Mouse (Mus musculus): ENCODE measurements around the gene Sh3yl1. TPM values are rescaled to one million over a fixed set of nuclear protein-coding genes. Genes with fewer than 3 reads are reported as not detected.
A peak's percentile ranks its signal among the peaks of the same experiment; 100 is the strongest.

Sh3yl1 gene
- polyA plus RNA-seq, 1 experiment, result 0.86 TPM

DNA sequence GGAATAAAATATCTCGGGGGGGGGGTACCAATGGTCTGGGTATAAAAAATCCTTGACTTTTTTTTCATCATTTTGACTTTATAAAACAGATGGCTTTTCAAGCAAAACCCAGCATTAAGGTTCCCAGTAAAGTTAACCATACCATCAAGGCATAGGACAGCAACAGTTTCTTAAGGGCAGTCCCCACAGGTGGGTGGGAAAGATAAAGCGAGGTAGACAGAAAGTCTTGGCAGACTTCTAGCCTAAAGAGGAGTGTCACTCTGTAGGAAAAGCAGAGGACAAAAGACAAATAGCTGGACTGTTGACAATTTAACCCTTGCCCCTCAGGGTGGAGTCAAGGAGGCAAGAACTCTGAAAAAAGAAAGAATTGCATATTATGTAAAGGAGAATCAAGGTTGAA, 1.6 kb upstream of the Sh3yl1 start:
- no peaks in the 10 kb centered on the region for H3K36me3 ChIP-seq (ENCODE audit: control insufficient read depth, insufficient read depth, low read length)
- peaks cover 6% of the 10 kb centered on the region; the same call in 1 of the 2 replicates for H3K27me3 ChIP-seq (ENCODE audit: control insufficient read depth, insufficient read depth, low read length)
- peaks cover 13% of the 10 kb centered on the region for H3K4me1 ChIP-seq (replicated peaks; ENCODE audit: control insufficient read depth, insufficient read depth, low read length)
- DNase-seq, result no peak
- no peak overlapping the region for H3K27ac ChIP-seq (ENCODE audit: control insufficient read depth, insufficient read depth, low read length)
- no peak overlapping the region for H3K4me3 ChIP-seq (ENCODE audit: control insufficient read depth, insufficient read depth, low read length)
- WGBS, result 97% methylated on average over 2 of the region's 2 CpGs
- TF ChIP-seq POLR2A (IDR thresholded peaks at IDR 0.05; ENCODE audit: control insufficient read depth, extremely low read depth, insufficient read depth, low read length, poor library complexity) (no peak), CTCF (IDR thresholded peaks at IDR 0.05; ENCODE audit: borderline replicate concordance, control insufficient read depth, extremely low read depth, insufficient read depth, low read length, poor library complexity) (no peak)

DNA sequence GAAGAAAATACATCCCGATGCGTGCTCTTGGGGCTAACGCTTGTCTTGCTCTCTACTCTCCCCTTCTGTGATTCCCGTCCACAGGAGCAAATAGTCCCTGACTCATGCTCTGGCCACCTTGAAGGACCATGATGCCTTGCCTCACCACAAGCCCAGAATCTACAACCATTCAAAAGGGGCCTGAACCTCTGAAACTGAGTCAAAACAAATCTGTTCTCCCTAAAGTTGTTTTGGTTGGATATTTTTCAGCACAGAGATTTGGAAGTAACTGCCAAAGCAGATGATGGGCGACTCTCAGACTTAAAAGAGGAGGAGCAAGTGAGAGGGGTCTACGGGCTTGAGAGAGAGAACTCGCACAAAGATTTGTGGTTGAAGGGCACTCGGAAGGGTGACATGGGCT, 608 bp upstream of the Sh3yl1 start:
- no peak overlapping the region for H3K27ac ChIP-seq (ENCODE audit: control insufficient read depth, insufficient read depth, low read length)
- H3K4me1 ChIP-seq (replicated peaks; ENCODE audit: control insufficient read depth, insufficient read depth, low read length), result peaks cover 13% of the 10 kb centered on the region
- no peaks in the 10 kb centered on the region for H3K36me3 ChIP-seq (ENCODE audit: control insufficient read depth, insufficient read depth, low read length)
- H3K4me3 ChIP-seq (ENCODE audit: control insufficient read depth, insufficient read depth, low read length), result peak overlapping the region; percentile 87
- no peak for DNase-seq
- WGBS, result 14% methylated on average over 8 of the region's 8 CpGs
- H3K27me3 ChIP-seq (ENCODE audit: control insufficient read depth, insufficient read depth, low read length), result peaks cover 6% of the 10 kb centered on the region; the same call in 1 of the 2 replicates
- TF ChIP-seq POLR2A (IDR thresholded peaks at IDR 0.05; ENCODE audit: control insufficient read depth, extremely low read depth, insufficient read depth, low read length, poor library complexity) (no peak), CTCF (IDR thresholded peaks at IDR 0.05; ENCODE audit: borderline replicate concordance, control insufficient read depth, extremely low read depth, insufficient read depth, low read length, poor library complexity) (no peak)

DNA sequence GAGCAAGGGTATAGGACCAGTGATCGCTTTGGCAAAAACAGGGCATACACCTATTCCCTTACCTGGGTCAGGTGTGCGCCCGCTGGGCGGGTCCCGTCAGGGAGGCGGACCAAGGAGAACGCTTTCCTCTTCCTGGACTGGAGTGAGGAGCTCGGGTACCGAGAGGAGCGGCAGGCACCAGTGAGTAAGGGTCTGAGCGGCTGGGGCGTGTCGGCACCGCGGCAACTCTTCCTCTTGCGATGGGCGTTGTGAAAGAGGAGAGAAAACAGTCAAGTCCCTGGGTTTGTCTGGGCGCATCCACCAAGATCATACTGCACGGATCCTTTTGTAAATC, 547 bp downstream of the Sh3yl1 start:
- H3K27me3 ChIP-seq (ENCODE audit: control insufficient read depth, insufficient read depth, low read length), result peaks cover 6% of the 10 kb centered on the region; the same call in 1 of the 2 replicates
- TF ChIP-seq CTCF (IDR thresholded peaks at IDR 0.05; ENCODE audit: borderline replicate concordance, control insufficient read depth, extremely low read depth, insufficient read depth, low read length, poor library complexity), result no peak
- TF ChIP-seq POLR2A (IDR thresholded peaks at IDR 0.05; ENCODE audit: control insufficient read depth, extremely low read depth, insufficient read depth, low read length, poor library complexity), result no peak
- 1% methylated on average over 19 of the region's 19 CpGs for WGBS
- H3K36me3 ChIP-seq (ENCODE audit: control insufficient read depth, insufficient read depth, low read length), result no peaks in the 10 kb centered on the region
- peak overlapping the region; percentile 87 for H3K4me3 ChIP-seq (ENCODE audit: control insufficient read depth, insufficient read depth, low read length)
- no peak overlapping the region for H3K27ac ChIP-seq (ENCODE audit: control insufficient read depth, insufficient read depth, low read length)
- peak; percentile 45 for DNase-seq
- H3K4me1 ChIP-seq (replicated peaks; ENCODE audit: control insufficient read depth, insufficient read depth, low read length), result peaks cover 13% of the 10 kb centered on the region

DNA sequence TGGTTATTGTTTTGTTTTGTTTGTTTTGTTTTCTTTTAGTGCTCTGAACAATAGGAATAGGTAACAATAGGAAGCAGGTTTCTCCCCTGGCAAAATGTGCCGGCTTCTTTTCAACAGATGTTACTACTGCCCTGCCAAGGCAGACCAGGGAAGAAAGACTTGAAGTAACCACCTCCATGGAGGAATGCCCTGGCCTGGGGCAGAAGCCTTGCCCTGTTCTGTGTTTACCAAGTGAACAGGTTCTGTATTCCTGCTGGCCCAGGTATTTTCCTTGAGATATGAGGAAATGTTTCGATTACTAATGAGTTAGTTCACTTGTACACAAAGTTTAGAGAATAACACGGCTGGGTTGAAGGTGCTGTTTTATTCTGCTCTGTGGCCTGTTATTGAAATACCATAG, 1.4 kb downstream of the Sh3yl1 start:
- no peak for DNase-seq
- WGBS, result 88% methylated on average over 3 of the region's 3 CpGs
- H3K4me3 ChIP-seq (ENCODE audit: control insufficient read depth, insufficient read depth, low read length), result no peak overlapping the region

DNA sequence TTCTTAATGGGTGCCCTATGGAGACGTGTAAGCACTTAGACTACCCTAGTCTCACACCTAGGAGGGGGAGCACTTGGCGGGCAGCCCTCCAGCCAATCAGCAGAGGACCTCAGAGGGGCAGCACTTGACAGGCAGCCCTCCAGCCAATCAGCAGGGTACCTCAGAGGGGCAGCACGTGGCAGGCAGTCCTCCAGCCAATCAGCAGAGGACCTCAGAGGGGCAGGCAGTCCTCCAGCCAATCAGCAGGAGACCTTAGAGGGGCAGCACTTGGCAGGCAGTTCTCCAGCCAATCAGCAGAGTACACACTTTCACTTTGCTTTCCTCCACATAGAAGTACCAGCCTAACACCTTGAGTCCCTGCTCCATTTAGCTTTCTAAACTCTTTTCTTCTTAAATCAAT, 10.9 kb downstream of the Sh3yl1 start:
- TF ChIP-seq POLR2A (IDR thresholded peaks at IDR 0.05; ENCODE audit: control insufficient read depth, extremely low read depth, insufficient read depth, low read length, poor library complexity), result no peak
- TF ChIP-seq CTCF (IDR thresholded peaks at IDR 0.05; ENCODE audit: borderline replicate concordance, control insufficient read depth, extremely low read depth, insufficient read depth, low read length, poor library complexity), result no peak
- Histone ChIP-seq H3K27me3 (ENCODE audit: control insufficient read depth, insufficient read depth, low read length) (no peaks in the 10 kb centered on the region), H3K4me3 (ENCODE audit: control insufficient read depth, insufficient read depth, low read length) (no peak overlapping the region), H3K4me1 (replicated peaks; ENCODE audit: control insufficient read depth, insufficient read depth, low read length) (no peaks in the 10 kb centered on the region; the same call in 1 of the 2 replicates), H3K27ac (ENCODE audit: control insufficient read depth, insufficient read depth, low read length) (no peak overlapping the region), H3K36me3 (ENCODE audit: control insufficient read depth, insufficient read depth, low read length) (no peaks in the 10 kb centered on the region)
- 81% methylated on average over 3 of the region's 3 CpGs for WGBS
- DNase-seq, result no peak

More for the DNA sequence above, 1.4 kb downstream of the Sh3yl1 start:
- TF ChIP-seq POLR2A (IDR thresholded peaks at IDR 0.05; ENCODE audit: control insufficient read depth, extremely low read depth, insufficient read depth, low read length, poor library complexity) (no peak), CTCF (IDR thresholded peaks at IDR 0.05; ENCODE audit: borderline replicate concordance, control insufficient read depth, extremely low read depth, insufficient read depth, low read length, poor library complexity) (no peak)
- Histone ChIP-seq H3K27me3 (ENCODE audit: control insufficient read depth, insufficient read depth, low read length) (peaks cover 6% of the 10 kb centered on the region; the same call in 1 of the 2 replicates), H3K4me1 (replicated peaks; ENCODE audit: control insufficient read depth, insufficient read depth, low read length) (peaks cover 13% of the 10 kb centered on the region), H3K27ac (ENCODE audit: control insufficient read depth, insufficient read depth, low read length) (no peak overlapping the region), H3K36me3 (ENCODE audit: control insufficient read depth, insufficient read depth, low read length) (no peaks in the 10 kb centered on the region)

DNA sequence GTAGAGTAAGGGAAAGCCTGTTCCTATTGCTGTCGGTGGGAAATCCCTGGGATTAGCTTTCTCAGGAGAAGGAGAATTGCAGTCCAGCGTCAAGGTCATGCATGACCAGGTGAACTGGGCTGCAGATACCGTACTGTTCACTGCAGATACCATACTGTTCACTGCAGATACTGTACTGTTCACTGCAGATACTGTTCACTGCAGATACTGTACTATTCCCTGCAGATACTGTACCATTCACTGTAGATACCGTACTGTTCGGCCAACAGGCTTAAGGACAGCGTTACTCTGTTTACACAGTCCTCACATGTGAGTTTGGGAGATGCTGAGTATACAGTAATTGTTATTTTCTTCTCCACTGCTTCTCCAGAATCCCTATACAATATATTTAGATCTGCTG, 16.7 kb downstream of the Sh3yl1 start:
- TF ChIP-seq POLR2A (IDR thresholded peaks at IDR 0.05; ENCODE audit: control insufficient read depth, extremely low read depth, insufficient read depth, low read length, poor library complexity) (no peak), CTCF (IDR thresholded peaks at IDR 0.05; ENCODE audit: borderline replicate concordance, control insufficient read depth, extremely low read depth, insufficient read depth, low read length, poor library complexity) (no peak)
- WGBS, result 96% methylated on average over 6 of the region's 6 CpGs
- Histone ChIP-seq H3K36me3 (ENCODE audit: control insufficient read depth, insufficient read depth, low read length) (no peaks in the 10 kb centered on the region), H3K4me1 (replicated peaks; ENCODE audit: control insufficient read depth, insufficient read depth, low read length) (no peaks in the 10 kb centered on the region), H3K27me3 (ENCODE audit: control insufficient read depth, insufficient read depth, low read length) (no peaks in the 10 kb centered on the region), H3K4me3 (ENCODE audit: control insufficient read depth, insufficient read depth, low read length) (no peak overlapping the region), H3K27ac (ENCODE audit: control insufficient read depth, insufficient read depth, low read length) (no peak overlapping the region)
- DNase-seq, result no peak

DNA sequence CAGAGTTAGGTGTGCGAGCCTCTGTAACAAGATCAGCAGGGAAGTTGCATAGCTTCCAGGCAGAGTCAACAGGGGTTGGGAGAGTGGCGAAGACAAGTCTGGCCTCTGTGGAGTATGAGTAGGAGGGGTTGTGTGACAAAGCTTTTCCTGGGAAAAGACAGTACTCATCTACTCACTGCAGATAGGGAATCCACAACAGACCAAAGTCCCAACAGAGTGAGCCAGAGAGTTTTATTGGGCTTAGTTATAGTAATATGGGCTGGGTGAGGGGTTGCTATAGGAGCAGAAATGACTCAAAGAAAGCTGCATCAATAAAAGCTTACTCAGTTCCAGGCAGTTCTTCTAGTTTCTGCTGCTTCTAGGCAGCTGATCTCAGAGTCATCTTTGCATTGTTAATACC, 21.8 kb downstream of the Sh3yl1 start:
- no peaks in the 10 kb centered on the region for H3K27me3 ChIP-seq (ENCODE audit: control insufficient read depth, insufficient read depth, low read length)
- H3K4me3 ChIP-seq (ENCODE audit: control insufficient read depth, insufficient read depth, low read length), result no peak overlapping the region
- H3K4me1 ChIP-seq (replicated peaks; ENCODE audit: control insufficient read depth, insufficient read depth, low read length), result no peaks in the 10 kb centered on the region
- H3K27ac ChIP-seq (ENCODE audit: control insufficient read depth, insufficient read depth, low read length), result no peak overlapping the region
- WGBS, result 97% methylated on average over 2 of the region's 2 CpGs
- DNase-seq, result no peak
- H3K36me3 ChIP-seq (ENCODE audit: control insufficient read depth, insufficient read depth, low read length), result no peaks in the 10 kb centered on the region
- no peak for TF ChIP-seq CTCF (IDR thresholded peaks at IDR 0.05; ENCODE audit: borderline replicate concordance, control insufficient read depth, extremely low read depth, insufficient read depth, low read length, poor library complexity)

Measured in thymus, adult 2 months (tissue).